Mouse (Mus musculus): ENCODE results near the gene Pld6.

The Pld6 gene

DNA sequence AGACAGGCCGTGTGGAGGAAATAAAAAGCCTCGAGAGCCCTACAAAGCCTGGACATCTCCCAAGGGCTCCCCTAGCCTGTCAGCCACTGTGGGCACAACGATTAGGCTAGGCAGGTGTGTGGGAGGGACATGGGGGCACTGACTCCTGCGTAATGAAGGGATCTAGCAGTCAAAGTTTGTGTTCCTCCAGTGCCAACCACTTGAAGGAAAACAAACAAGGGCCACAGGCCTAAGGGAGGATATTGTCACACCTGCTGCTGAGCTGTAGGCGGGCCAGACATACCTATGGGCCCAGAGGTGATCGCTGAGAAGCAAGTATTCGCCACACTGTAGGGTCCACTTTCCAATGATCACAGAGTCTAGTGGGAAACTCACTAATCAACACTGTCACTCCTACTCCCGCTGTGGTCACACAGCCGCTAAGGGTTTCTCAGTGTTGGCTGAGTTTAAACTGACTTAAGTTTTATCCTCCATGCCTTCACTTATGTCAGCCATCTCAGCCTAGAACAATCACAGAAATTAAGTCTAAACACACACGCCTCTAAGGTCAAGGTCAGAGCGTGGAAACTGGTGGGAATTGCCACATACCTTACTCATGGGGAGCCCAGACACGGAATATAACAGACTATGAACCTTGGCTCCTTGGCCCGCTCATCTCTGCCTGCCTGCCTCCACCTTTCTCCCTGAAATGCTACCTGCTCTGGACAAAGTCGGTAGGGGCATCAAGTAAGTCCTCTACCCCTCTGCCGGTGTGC, 824 bp downstream of the Pld6 start:
- DNase-seq (ENCODE audit: low spot score in 2 of 2), result no peak

DNA sequence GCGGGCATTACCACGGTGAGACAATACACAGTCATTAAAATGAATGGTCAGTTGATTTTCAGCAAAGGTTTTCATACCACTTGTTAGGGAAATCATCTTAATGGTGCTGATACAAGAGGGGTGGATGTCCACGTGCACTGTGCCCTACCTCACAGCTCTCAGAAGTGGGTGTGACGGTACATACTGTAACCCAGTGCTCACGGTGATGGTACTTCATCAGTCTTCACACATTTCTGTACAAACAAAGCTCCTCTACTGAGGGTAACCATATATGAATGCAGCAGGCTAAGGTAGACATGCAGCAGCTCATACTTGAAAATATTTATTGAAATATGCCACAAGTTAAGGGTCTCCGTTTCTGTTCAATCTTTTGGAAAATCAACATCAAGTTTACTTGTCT, 3.9 kb downstream of the Pld6 start:
- DNase-seq (ENCODE audit: low spot score in 2 of 2), result no peak

DNA sequence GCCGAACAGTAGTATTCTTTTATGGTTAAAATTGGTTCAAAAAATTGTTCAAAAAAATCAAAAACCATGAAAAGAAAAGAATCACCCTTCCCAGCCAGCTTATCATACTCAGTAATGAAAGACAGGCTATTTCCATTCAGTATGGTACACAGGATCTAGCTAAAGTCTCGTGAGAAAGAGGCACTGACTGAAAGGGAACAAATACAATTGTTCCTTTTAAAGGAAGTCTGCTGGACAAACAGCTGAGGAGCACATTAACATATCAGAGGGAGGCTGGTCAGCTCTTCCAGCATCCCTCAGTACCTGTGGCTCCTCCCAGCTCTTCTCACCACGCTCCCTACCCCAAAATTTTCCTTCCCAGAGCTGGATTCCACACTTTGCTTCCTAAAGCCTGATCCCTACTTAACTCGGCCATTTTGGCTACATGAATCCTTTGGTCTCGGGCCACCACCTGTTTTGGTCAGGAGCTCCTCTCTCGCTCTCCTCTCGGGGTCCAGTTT, 5.3 kb downstream of the Pld6 start:
- DNase-seq (ENCODE audit: low spot score in 2 of 2), result no peak

DNA sequence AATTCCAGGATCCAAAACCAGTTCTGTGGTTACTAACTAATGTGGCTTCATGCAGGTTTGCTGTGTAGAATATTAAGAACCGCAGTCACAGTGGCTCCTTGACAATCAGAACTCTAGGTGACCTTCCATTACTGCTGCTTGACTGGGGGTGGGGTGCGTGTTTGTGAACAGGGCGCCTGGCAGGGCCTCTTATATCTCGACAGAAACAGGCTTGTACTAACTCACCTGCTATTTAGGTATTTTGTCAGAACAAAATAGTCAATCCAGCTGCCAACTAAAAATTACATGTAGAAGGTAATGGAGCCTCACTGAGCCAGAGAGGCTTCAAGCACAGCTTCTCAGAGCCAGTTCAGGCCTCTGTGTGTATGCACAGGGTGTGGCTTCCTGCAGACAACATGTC, 7.2 kb downstream of the Pld6 start:
- DNase-seq (ENCODE audit: low spot score in 2 of 2), result no peak

DNA sequence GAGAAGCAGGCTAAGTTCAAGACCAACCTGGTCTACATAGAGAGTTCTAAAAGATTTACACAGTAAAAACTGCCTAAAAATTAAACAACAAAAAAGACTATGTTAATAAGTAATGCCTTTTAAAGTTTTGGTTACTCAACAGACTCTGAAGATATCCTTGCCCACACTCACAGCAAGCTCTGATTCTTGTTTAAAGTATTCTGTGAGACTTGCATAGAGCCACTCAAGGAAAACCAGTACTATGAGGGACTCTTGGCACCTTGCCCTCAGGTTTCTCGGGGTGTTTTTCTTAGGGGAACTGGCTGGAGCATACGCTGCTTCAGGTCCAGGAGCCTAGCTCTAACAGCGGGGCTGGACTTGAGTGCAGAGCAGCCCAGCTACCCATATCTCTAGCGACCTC, 8.0 kb downstream of the Pld6 start:
- DNase-seq (ENCODE audit: low spot score in 2 of 2), result no peak

DNA sequence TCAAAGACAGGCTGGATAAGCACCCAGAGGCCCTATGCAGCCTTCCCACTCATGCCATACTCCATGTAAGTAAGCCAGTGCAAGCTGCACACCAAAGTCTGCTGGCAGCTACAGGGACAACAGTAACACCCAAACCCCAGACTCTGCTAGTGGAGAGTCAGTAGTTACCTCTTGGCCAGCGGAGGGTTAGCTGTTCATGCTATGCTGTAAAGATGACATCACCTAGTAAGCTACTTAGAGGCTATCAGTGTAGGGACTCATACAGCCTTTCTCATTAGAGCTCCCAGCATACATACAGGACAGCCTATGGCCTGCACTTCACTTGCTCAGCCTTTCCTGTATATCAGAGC, 8.6 kb downstream of the Pld6 start:
- no peak for DNase-seq (ENCODE audit: low spot score in 2 of 2)

DNA sequence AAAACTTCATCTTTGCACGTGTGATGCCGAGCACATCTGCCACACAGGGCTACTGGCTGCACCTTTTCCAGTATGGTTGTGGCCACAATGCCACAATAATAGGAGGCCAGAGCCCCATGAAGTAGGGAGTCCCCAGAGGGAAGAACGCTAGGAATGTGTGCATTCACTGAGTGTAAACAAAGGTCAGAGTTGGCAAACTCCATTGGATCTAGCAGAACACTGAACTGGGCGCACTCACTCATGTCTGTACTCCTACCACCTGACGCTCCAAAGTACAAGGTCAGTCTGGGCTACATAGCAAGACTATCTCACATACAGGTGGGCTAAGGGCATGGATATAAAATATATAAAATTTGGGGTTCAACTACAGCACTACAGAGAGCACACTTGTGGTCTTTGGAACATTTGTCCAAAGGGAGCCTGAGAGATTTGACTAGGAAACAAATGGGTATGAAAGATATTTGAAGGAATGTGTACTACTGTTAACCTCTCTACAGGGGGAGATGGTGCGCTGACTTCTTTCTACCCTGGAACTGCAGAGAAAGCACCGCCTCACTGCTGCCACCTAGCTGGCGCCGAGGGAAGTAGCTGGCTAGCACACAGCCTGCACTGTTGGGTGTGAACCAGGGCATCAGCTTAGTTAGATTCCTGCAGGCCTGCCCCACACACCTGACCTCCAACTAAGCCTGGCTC, 9.1 kb downstream of the Pld6 start:
- DNase-seq (ENCODE audit: low spot score in 2 of 2), result peak; percentile 55 to 77

DNA sequence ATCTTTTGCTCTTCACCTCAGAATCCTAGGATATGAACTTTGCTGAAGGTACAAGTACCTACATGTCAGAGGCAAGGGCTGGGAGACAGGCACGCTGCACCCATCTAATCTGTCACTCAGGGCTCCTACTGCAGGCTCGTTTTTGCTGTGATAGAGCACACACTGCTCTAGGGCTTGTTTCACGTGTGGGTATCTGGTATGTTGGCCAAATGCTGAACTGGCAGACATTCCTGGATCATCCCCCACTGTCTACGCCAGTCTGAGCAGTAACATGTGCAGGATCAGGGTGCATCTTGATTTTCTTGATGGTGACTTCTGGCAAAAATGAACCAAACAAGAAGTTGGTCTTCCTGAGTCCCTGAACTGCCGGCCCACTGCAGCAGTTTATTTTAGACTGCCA, 10.2 kb downstream of the Pld6 start:
- DNase-seq (ENCODE audit: low spot score in 2 of 2), result no peak

DNA sequence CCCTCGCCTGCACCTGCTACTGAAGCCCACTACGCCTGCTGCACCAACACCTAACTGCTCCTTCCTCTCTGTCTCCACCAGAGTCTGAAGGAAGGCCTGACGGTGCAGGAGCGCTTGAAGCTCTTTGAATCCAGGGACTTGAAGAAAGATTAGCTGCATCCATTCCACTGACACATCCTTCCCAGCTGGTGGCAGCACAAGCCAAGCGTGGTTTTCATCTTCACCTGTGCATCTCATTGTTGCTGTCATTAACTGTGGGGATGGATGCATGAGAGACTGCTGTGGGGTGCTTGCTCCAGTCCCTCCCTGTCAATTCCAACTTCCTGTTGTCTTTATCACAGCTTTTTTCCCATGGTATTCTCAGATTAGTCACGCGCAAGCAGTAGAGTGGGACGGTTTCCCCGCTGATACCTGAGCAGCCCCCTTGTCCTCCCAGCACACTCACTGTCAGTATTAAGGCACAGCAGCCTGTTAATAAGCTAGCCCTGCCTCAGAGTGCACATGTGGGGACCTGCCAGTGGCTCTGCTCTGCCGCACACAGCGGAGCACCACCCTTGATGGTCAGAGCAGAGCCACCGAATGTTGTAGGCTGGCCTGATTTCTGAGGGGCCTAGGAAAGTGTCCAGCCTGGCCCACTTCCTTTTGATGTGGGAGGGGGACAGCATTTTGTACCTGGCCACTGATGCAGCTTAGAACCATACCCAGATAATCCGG, 11.9 kb downstream of the Pld6 start:
- no peak for DNase-seq (ENCODE audit: low spot score in 2 of 2)

DNA sequence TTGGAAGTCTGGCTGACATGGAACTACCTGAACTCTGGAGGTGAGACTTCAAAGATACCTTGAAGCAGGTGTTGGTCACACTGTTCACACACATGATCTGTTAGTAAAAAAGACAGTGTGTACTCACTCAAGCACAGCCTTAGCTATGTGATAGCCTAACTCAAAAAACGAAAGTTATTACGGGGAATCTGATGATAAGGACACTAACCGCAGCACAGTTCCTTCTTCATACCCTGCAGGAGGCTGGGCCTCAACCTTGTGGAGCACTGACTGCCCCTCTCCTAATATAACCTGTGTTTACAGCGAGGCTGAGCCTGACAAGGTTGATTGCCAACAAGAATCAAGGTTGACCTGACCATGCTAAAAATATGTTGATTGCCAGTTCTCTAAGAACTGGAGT, 12.9 kb downstream of the Pld6 start:
- no peak for DNase-seq (ENCODE audit: low spot score in 2 of 2)

DNA sequence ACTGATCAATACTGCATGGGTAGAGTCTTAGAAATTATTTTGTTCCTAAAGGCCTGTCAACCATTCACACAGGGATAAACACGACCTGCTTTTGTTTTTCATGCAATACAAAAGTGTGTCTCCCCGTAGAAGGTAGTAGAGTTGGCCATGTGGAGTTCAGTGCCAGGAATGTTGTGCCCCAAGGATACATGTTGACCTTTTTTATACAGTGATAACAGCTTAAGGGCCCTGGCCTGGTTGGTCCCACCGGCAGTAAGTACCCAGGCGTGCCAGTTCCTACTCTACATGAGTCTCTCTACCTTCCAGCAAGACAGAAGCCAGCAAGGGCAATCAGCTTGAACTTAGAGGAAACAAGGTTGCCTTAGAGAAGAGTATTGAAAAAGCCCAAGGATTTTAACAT, 14.5 kb downstream of the Pld6 start:
- no peak for DNase-seq (ENCODE audit: low spot score in 2 of 2)

DNA sequence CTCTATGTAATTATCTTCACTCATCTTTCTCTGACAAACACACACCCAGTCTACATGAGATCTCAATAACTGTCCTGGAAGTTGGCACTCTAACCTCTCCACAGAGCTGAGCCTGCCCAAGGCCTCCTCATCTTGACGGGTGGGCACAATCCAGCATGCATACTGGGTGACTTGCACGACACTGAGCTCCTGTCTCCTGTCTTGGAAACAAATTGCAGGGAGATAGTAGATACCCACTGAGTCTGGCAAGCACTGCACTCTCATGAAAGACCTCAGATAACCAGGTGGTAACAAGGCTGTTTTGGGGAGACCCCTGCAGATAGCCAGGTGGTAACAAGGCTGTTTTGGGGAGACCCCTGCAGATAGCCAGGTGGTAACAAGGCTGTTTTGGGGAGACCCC, 15.2 kb downstream of the Pld6 start:
- no peak for DNase-seq (ENCODE audit: low spot score in 2 of 2)

DNA sequence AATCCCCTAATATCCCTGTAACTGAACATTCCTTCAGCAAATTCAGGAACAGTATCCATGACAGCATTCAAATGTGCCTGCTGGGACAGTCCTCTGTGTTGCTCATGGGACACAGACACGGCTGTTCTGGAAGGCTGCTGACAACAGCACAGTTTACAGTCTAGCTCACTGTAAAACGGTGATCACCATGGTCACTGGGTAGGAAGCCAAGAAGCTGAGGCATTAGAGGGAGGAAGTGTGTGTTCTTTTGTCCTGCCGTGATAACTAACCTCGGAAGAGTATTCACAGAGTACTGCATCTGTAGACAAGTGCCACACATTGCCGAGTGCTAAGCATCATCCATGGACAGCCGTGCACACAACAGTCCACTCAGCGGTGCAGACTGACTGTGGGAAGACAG, 16.7 kb downstream of the Pld6 start:
- DNase-seq (ENCODE audit: low spot score in 2 of 2), result no peak

DNA sequence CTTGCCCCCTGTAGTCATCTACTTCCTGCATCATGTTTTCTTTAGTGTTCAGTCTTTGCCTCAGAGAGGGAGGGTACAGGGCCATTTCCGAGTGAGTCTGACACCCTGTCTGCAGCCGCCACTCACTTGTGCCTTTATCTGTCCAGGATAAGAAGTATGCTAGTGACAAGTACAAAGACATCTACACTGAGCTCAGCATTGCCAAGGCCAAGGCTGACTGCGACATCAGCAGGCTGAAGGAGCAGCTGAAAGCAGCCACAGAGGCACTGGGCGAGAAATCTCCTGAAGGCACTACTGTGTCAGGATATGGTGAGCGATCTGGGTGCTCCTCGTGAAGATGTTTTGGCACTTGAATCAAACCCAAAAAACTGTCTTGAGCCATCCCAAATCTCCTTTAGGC, 17.7 kb downstream of the Pld6 start:
- DNase-seq (ENCODE audit: low spot score in 2 of 2), result no peak

DNA sequence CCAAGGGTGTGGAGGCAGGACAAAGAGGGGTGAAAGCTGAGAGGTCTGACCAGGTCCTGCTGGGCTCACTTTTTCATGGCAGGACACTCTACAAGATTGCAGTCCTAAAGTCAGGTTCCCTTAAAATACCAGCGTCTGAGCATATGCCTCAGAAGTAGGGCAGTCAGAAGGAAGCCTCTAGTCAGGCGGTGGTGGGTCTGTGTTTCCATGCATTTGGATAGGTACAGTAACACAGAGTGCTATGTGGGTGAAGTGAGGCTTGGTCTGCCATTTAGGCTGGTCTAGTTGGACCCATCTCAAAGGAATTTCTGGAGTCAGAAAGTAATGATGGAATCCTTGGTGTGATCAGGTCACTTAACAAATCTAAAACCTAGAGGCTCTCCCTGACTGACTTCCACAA, 18.1 kb downstream of the Pld6 start:
- no peak for DNase-seq (ENCODE audit: low spot score in 2 of 2)

DNA sequence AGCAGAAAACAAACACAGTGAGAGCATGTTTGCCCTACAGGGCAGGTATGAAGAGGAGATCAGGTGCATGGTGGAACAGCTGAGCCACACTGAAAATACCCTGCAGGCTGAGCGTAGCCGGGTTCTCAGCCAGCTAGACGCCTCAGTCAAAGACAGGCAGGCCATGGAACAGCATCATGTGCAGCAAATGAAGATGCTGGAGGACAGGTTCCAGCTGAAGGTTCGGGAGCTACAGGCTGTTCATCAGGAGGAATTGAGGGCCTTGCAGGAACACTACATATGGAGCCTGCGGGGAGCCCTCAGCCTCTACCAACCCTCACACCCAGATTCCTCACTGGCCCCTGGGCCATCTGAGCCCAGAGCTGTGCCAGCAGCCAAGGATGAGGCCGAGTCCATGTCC, 26.6 kb downstream of the Pld6 start:
- DNase-seq (ENCODE audit: low spot score in 2 of 2), result no peak

DNA sequence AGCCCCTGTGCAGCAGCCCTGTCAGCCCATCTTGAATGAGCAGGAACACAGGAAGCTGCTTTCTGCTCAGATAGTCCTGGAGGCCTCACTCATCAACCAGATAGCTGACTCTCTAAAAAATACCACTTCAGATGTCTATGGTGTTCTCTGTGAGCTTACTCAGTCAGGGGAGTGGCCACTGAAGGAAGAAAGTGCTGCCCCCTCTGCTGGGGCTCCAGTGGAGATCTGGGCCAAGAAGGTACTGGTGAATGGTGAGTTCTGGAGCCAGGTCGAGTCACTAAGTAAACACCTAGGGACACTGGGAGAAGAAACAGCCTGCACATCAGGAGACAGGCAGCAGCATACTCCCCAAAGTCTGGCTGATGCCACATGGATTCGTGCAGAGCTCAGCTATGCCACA, 27.8 kb downstream of the Pld6 start:
- no peak for DNase-seq (ENCODE audit: low spot score in 2 of 2)

DNA sequence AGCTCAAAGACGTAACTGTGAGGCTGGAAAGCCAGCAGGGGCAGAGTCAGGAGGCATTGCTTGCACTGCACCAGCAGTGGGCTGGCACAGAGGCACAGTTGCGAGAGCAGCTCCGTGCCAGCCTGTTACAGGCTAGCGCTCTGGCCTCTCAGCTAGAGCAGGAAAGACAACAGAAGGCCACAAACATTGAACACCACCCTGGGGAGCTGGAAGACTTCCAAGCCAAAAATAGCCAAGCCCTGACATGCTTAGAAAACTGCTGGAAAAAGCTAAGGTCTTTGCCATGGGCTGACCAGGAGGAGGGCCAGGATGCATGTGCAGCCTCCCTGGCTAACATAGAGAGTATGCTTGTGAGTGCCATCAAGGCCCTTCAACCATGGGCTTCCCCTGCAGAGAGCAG, 28.3 kb downstream of the Pld6 start:
- no peak for DNase-seq (ENCODE audit: low spot score in 2 of 2)

DNA sequence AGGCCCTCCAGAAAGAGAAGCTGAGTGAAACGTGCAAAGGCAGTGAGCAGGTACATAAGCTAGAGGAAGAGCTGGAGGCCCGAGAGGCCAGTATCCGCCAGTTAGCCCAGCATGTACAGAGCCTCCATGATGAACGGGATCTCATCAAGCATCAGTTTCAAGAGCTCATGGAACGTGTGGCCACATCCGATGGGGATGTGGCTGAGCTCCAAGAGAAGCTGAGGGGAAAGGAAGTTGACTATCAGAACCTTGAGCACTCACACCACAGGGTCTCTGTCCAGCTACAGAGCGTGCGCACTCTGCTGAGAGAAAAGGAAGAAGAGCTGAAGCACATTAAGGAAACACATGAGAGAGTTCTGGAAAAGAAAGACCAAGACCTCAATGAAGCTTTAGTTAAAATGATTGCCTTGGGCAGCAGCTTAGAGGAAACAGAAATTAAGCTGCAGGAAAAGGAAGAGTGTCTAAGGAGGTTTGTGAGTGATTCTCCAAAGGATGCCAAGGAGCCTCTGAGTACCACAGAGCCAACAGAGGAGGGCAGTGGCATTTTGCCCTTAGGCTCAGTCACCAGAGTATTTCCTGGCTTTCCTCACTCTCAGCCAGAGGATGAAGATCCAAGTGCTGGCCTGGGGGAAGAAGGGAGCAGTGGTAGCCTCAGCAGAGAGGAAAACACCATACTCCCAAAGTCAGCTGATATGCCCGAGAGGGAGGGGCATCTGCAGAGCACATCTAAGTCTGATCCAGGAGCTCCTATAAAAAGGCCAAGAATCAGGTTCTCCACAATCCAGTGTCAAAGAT, 29.1 kb downstream of the Pld6 start:
- no peak for DNase-seq (ENCODE audit: low spot score in 2 of 2)

DNA sequence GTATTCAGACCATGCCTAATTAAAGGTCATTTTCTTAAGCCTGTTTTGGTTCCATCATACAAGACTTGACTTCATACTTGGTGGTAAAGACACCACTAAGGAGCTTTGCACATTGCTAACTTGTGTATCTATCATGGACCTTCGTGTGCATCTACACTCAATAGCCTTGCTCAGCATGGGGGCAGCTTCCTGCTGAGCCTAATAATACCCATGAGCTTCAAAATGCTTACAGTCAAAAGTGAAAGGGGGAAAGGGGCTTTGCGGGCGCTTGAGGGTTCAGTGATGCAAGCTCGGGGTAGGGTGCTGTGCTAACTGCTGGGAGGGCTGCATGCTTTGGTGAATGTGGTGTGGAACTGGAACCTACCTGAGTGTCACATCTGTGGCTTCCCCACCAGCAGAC, 31.1 kb downstream of the Pld6 start:
- DNase-seq (ENCODE audit: low spot score in 2 of 2), result no peak

DNA sequence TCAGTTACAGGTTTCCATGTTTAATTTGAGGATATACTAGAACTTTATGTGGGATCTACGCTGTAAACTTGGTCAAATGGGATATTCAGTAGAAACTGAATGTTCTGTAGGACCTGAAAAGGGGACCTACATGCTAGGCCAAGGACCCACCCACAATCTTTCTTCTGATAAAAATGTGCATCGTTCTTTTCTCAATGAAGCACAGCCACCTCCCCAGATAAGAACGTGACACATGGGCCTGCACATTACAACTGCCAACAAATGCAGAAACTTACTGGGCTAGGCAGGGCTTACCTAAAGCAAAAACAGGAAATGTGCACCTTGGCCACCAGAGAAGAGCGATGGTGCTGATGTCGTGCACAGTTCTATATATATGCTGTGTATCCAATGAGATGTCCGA, 32.9 kb downstream of the Pld6 start:
- no peak for DNase-seq (ENCODE audit: low spot score in 2 of 2)

DNA sequence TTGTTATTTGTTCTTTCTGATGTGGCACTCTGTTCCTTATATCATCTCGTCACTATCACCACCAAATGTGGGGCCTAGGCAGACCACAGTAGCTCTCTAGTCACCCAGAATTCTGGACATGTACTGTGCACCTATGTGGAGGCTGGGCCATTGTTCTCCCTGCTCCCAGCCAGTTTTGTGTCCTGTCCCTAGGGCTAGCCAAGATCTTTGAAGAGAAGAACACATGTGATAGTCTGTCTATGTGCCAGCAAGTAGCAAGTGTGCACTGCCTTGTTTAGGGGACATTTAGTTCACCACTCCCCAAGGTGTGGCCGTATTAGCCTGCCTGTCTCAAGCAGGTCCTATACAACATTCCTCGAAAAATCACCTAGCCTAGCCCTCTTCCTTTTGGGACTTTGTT, 38.4 kb downstream of the Pld6 start:
- no peak for DNase-seq (ENCODE audit: low spot score in 2 of 2)
